Mouse (Mus musculus) retina, postnatal 1 day (tissue): Measurements from ENCODE around the gene Id3.
"Not testable (repeated sequence)": the region's sequence is repeated elsewhere in the genome, so short reads cannot be mapped to it uniquely, and the experiment has no call there.

Experiments used
- DNase-seq: peaks from one replicate; pipeline ENCODE4 v3.0.0-alpha.2; 2012

Id3 gene

GRCm38 (mm10) chr4:136143193-136143976 is at the start of gene Id3:
TSS of gene Id3 (plus strand) at chr4:136143497.
- DNase-seq = peak; percentile 96

- DNase-seq = no peak
These were observed 48.6 kb upstream of the Id3 start for GRCm38 (mm10) chr4:136094519-136095219.

- no peak for DNase-seq
These were observed 47.7 kb upstream of the Id3 start for GRCm38 (mm10) chr4:136095490-136096105.

GRCm38 (mm10) chr4:136096446-136097113 is 46.7 kb upstream of the Id3 start:
- no peak for DNase-seq

- no peak for DNase-seq
These were observed 44.9 kb upstream of the Id3 start for GRCm38 (mm10) chr4:136098446-136098845.

- DNase-seq = no peak
These were observed 42.8 kb upstream of the Id3 start for GRCm38 (mm10) chr4:136100396-136101070.

GRCm38 (mm10) chr4:136101753-136102152 is 41.5 kb upstream of the Id3 start:
- DNase-seq = not testable (repeated sequence)

GRCm38 (mm10) chr4:136104590-136105337 is 38.5 kb upstream of the Id3 start:
- DNase-seq = peak; percentile 91

- DNase-seq = no peak
These were observed 36.4 kb upstream of the Id3 start for GRCm38 (mm10) chr4:136106880-136107301.

- DNase-seq = no peak
These were observed 34.1 kb upstream of the Id3 start for GRCm38 (mm10) chr4:136109153-136109552.

- peak; percentile 48 for DNase-seq
These were observed 33.1 kb upstream of the Id3 start for GRCm38 (mm10) chr4:136109941-136110900.

- no peak for DNase-seq
These were observed 31.0 kb upstream of the Id3 start for GRCm38 (mm10) chr4:136112344-136112743.

- DNase-seq = no peak
These were observed 28.6 kb upstream of the Id3 start for GRCm38 (mm10) chr4:136114747-136115146.

- DNase-seq = peak; percentile 78
These were observed 26.3 kb upstream of the Id3 start for GRCm38 (mm10) chr4:136117022-136117421.

GRCm38 (mm10) chr4:136120041-136120440 is 23.3 kb upstream of the Id3 start:
- DNase-seq = peak; percentile 65

GRCm38 (mm10) chr4:136121158-136121557 is 22.1 kb upstream of the Id3 start:
- peak; percentile 52 for DNase-seq

GRCm38 (mm10) chr4:136121844-136122468 is 21.3 kb upstream of the Id3 start:
- no peak for DNase-seq

GRCm38 (mm10) chr4:136123111-136123791 is 20.0 kb upstream of the Id3 start:
- DNase-seq = no peak

- no peak for DNase-seq
These were observed 19.5 kb upstream of the Id3 start for GRCm38 (mm10) chr4:136123792-136124161.

- no peak for DNase-seq
These were observed 18.7 kb upstream of the Id3 start for GRCm38 (mm10) chr4:136124581-136124980.
